Comparison of ENCODE assay signal across 8 mouse cellular contexts in genomic region chr2:84670569-84670933, GRCm38 (mm10). TPM values are rescaled to one million over a fixed set of nuclear protein-coding genes. Genes with fewer than 3 reads are reported as not detected.
A peak's percentile ranks its signal among the peaks of the same experiment; 100 is the strongest.
DNase-seq lines count a peak whose midpoint lies in the region; ATAC-seq and TF ChIP-seq lines count a peak whose summit lies in the region.

Selenoh (minus strand) TSS chr2:84670770.

- peaks cover 33% of the 10 kb centered on the region for H3K36me3 ChIP-seq in ES-E14 (ENCODE audit: control insufficient read depth, insufficient read depth, low read length, poor library complexity, severe bottlenecking)
- peaks cover 17% of the 10 kb centered on the region for H3K36me3 ChIP-seq in forebrain, embryonic 16.5 days (ENCODE audit: control insufficient read depth, insufficient read depth)
- peaks cover 46% of the 10 kb centered on the region for H3K36me3 ChIP-seq in lung, embryonic 14.5 days (ENCODE audit: insufficient read depth)
- peaks cover 4% of the 10 kb centered on the region; the same call in 1 of the 2 replicates for H3K36me3 ChIP-seq in thymus, adult 2 months (ENCODE audit: control insufficient read depth, insufficient read depth, low read length)

- peaks cover 0 to 3% of the 10 kb centered on the region in 2 experiments; a peak in 2 of 4 replicates for H3K4me1 ChIP-seq in ES-E14 (ENCODE audit: control insufficient read depth in 2 of 2, insufficient read depth in 2 of 2, low read length in 2 of 2, poor library complexity in 1 of 2)
- peaks cover 14% of the 10 kb centered on the region for H3K4me1 ChIP-seq in forebrain, embryonic 16.5 days (replicated peaks; ENCODE audit: control insufficient read depth, insufficient read depth, low read length)
- 0 out of 2 replicates have a peak, but pooled peaks cover 4% of the 10 kb centered on the region for H3K4me1 ChIP-seq in lung, embryonic 14.5 days (ENCODE audit: insufficient read depth)
- no peaks in the 10 kb centered on the region for H3K4me1 ChIP-seq in olfactory bulb, adult 2 months (ENCODE audit: control insufficient read depth, insufficient read depth, low read length)
- 0 out of 2 replicates have a peak, but pooled peaks cover 2% of the 10 kb centered on the region for H3K4me1 ChIP-seq in thymus, adult 2 months (replicated peaks; ENCODE audit: control insufficient read depth, insufficient read depth, low read length)

- TF ChIP-seq POLR2A in olfactory bulb, adult 2 months (IDR thresholded peaks at IDR 0.05; ENCODE audit: insufficient read depth, low read depth, low read length) = no peak
- peak; percentile 66 for TF ChIP-seq POLR2A in thymus, adult 2 months (IDR thresholded peaks at IDR 0.05; ENCODE audit: control insufficient read depth, extremely low read depth, insufficient read depth, low read length, poor library complexity)

- H3K9me3 ChIP-seq in ES-E14 (ENCODE audit: control insufficient read depth, insufficient read depth, low read depth, low read length) = no peaks in the 10 kb centered on the region
- no peaks in the 10 kb centered on the region for H3K9me3 ChIP-seq in forebrain, embryonic 16.5 days (ENCODE audit: control insufficient read depth, low read length)
- no peaks in the 10 kb centered on the region for H3K9me3 ChIP-seq in lung, embryonic 14.5 days (ENCODE audit: low read depth, low read length)

- intact Hi-C loops in heart, postnatal 36 days (cut with DNase I) = no loop called here

- WGBS in forebrain, embryonic 16.5 days = 1% methylated on average over 20 of the region's 20 CpGs
- WGBS in lung, embryonic 14.5 days = under 1% methylated on average over 20 of the region's 20 CpGs
- under 1% methylated on average over 20 of the region's 20 CpGs for WGBS in olfactory bulb, adult 2 months
- WGBS in thymus, adult 2 months = under 1% methylated on average over 20 of the region's 20 CpGs

- peak within 1 kb of the TSS; percentile 99 for H3K27ac ChIP-seq in ES-E14 (ENCODE audit: insufficient read depth, low read depth, low read length, poor library complexity, severe bottlenecking)
- peak within 1 kb of the TSS; percentile 95 for H3K27ac ChIP-seq in forebrain, embryonic 16.5 days (ENCODE audit: low read length)
- H3K27ac ChIP-seq in layer of hippocampus, adult 2 months = peak within 1 kb of the TSS; percentile 90
- H3K27ac ChIP-seq in lung, embryonic 14.5 days (ENCODE audit: low read depth) = peak within 1 kb of the TSS; percentile 96
- peak within 1 kb of the TSS; percentile 39; the same call in 1 of the 2 replicates for H3K27ac ChIP-seq in olfactory bulb, adult 2 months (ENCODE audit: insufficient read depth, low read depth, low read length)
- H3K27ac ChIP-seq in thymus, adult 2 months (ENCODE audit: control insufficient read depth, insufficient read depth, low read length) = no peak within 1 kb of the TSS; the same call in 1 of the 2 replicates

- peak within 1 kb of the TSS; percentile 77 for H3K4me2 ChIP-seq in forebrain, embryonic 16.5 days (ENCODE audit: low read length)
- H3K4me2 ChIP-seq in lung, embryonic 14.5 days = peak within 1 kb of the TSS; percentile 65

- peak; percentile 99 for ATAC-seq in forebrain, embryonic 16.5 days
- ATAC-seq in lung, embryonic 14.5 days (ENCODE audit: insufficient read depth) = peak; percentile 97

- peak within 1 kb of the TSS; percentile 100 for H3K9ac ChIP-seq in ES-E14 (ENCODE audit: insufficient read depth, low read depth, low read length, poor library complexity, severe bottlenecking)
- peak within 1 kb of the TSS; percentile 94 for H3K9ac ChIP-seq in forebrain, embryonic 16.5 days (replicated peaks; ENCODE audit: low read depth, low read length)
- peak within 1 kb of the TSS; percentile 98 for H3K9ac ChIP-seq in lung, embryonic 14.5 days

- in situ Hi-C loops in ES-E14 (cut with MboI; ENCODE audit: low sequenced_read_pairs in 2 of 2, unreplicated experiment in 2 of 2) = no loop called here

- DNase-seq in ES-E14 (ENCODE audit: low read depth, low spot score) = peak; percentile 96
- peak; percentile 80 for DNase-seq in cerebellum, adult 11-12 months
- DNase-seq in heart, postnatal 36 days = peak; percentile 73 to 75
- peak; percentile 86 to 88 for DNase-seq in layer of hippocampus, adult 2 months (ENCODE audit: low spot score in 2 of 2)
- peak; percentile 97 for DNase-seq in lung, embryonic 14.5 days
- DNase-seq in thymus, adult 2 months = peak; percentile 88

- peak within 1 kb of the TSS; percentile 88 to 99 for H3K4me3 ChIP-seq in ES-E14 (ENCODE audit: insufficient read depth in 1 of 2, low read depth in 1 of 2, low read length in 2 of 2, poor library complexity in 1 of 2, severe bottlenecking in 1 of 2)
- H3K4me3 ChIP-seq in forebrain, embryonic 16.5 days (replicated peaks; ENCODE audit: low read length) = peak within 1 kb of the TSS; percentile 100
- H3K4me3 ChIP-seq in layer of hippocampus, adult 2 months = peak within 1 kb of the TSS; percentile 92
- peak within 1 kb of the TSS; percentile 82 for H3K4me3 ChIP-seq in lung, embryonic 14.5 days (ENCODE audit: low read depth, low read length)
- peak within 1 kb of the TSS; percentile 92 for H3K4me3 ChIP-seq in olfactory bulb, adult 2 months (ENCODE audit: insufficient read depth, low read depth, low read length)
- peak within 1 kb of the TSS; percentile 98 for H3K4me3 ChIP-seq in thymus, adult 2 months (ENCODE audit: control insufficient read depth, insufficient read depth, low read length)

- no peak for TF ChIP-seq CTCF in layer of hippocampus, adult 2 months (conservative IDR thresholded peaks at IDR 0.05)
- no peak for TF ChIP-seq CTCF in lung, embryonic 14.5 days (IDR thresholded peaks at IDR 0.05; ENCODE audit: low read depth)
- no peak for TF ChIP-seq CTCF in olfactory bulb, adult 2 months (IDR thresholded peaks at IDR 0.05; ENCODE audit: insufficient read depth, low read depth, low read length)
- no peak for TF ChIP-seq CTCF in thymus, adult 2 months (IDR thresholded peaks at IDR 0.05; ENCODE audit: borderline replicate concordance, control insufficient read depth, extremely low read depth, insufficient read depth, low read length, poor library complexity)

- H3K27me3 ChIP-seq in forebrain, embryonic 16.5 days (replicated peaks; ENCODE audit: control insufficient read depth, insufficient read depth, low read length) = no peaks in the 10 kb centered on the region
- H3K27me3 ChIP-seq in lung, embryonic 14.5 days (ENCODE audit: insufficient read depth, low read length) = no peaks in the 10 kb centered on the region
- no peaks in the 10 kb centered on the region for H3K27me3 ChIP-seq in thymus, adult 2 months (ENCODE audit: control insufficient read depth, insufficient read depth, low read length)

TF ChIP-seq in ES-E14, 5 proteins besides CTCF, POLR2A, EP300 and RAD21:
- TF ChIP-seq CHD2 (IDR thresholded peaks at IDR 0.05; ENCODE audit: low read depth, low read length) (peak; percentile 90), ZC3H11A (IDR thresholded peaks at IDR 0.05; ENCODE audit: borderline replicate concordance, low read depth, low read length) (no peak), MAFK (IDR thresholded peaks at IDR 0.05; ENCODE audit: insufficient read depth, low read depth, low read length) (no peak), HCFC1 (IDR thresholded peaks at IDR 0.05; ENCODE audit: borderline replicate concordance, insufficient read depth, low read length) (no peak; the same call in 1 of the 2 replicates), ZNF384 (IDR thresholded peaks at IDR 0.05; ENCODE audit: low read depth, low read length) (no peak)

RNA-seq across cellular contexts. Expression of gene Selenoh, which starts in this region (rescaled TPM):
- total RNA-seq in ES-E14 (2012; rRNA removed) = 546 and 589 TPM in 2 replicates
- 213 and 225 TPM in 2 replicates for polyA plus RNA-seq in forebrain, embryonic 16.5 days (2015; fragmentation: Nextera tagmentation; extraction: Ambion mirVana)
- 10 to 100 TPM; 26.2 to 29.6 TPM for total RNA-seq in heart, postnatal 36 days (2021)
- total RNA-seq in layer of hippocampus, adult 2 months (2021) = 10 to 100 TPM; 21.7 to 26.3 TPM
- polyA plus RNA-seq in lung, embryonic 14.5 days (2014; fragmentation: Nextera tagmentation; extraction: Ambion mirVana) = 419 and 427 TPM in 2 replicates
- not detected in 2 replicates for polyA plus RNA-seq in olfactory bulb, adult 2 months (2012; ENCODE audit: insufficient read depth, insufficient read length, low replicate concordance, missing spikeins)
- 172 and 191 TPM in 2 replicates for polyA plus RNA-seq in thymus, adult 2 months (2012; rRNA removed)

Comparison
In these comparisons a context has a peak if more than half of its experiments do, and no peak if none do; other contexts are left out.
1. RNA of gene Selenoh (total RNA-seq): 546 to 589 TPM in ES-E14; 26.2 to 29.6 TPM in heart, postnatal 36 days and 21.7 to 26.3 TPM in layer of hippocampus, adult 2 months; every median in the first group is over 10 times any median in the second.
2. Peak in every context shown above with its lines, with median percentiles within 50 percentile points of each other: DNase-seq, H3K4me3 ChIP-seq and H3K9ac ChIP-seq.